Mouse (Mus musculus) macrophage (primary cell): Measurements from ENCODE around the gene Fbxo30. TPM values are rescaled to one million over a fixed set of nuclear protein-coding genes. Genes with fewer than 3 reads are reported as not detected.
"Not testable (repeated sequence)": the region's sequence is repeated elsewhere in the genome, so short reads cannot be mapped to it uniquely, and the experiment has no call there.

ENCODE experiments used
- H3K27ac ChIP-seq: fragments of 350-480 bp; formaldehyde crosslinking; 2 replicates; pipeline ENCODE4 v1.9.0; 2021
- H3K36me3 ChIP-seq: fragments of 350-480 bp; formaldehyde crosslinking; 2 replicates; pipeline ENCODE4 v1.9.0; 2021; ENCODE audit errors: inconsistent target
- H3K4me3 ChIP-seq: fragments of 350-480 bp; formaldehyde crosslinking; 2 replicates; pipeline ENCODE4 v1.9.0; 2021; ENCODE audit errors: inconsistent target
- H3K79me2 ChIP-seq: fragments of 350-480 bp; formaldehyde crosslinking; 2 replicates; pipeline ENCODE4 v1.9.0; 2021; ENCODE audit errors: inconsistent target
- WGBS: methylation state at CpG from one replicate; pipeline ENCODE4 v1.1.7; 2026; ENCODE audit warnings: inconsistent platforms; ENCODE audit not compliant: missing documents; 5-methylcytosine and 5-hydroxymethylcytosine counted together
- polyA plus RNA-seq: library from polyadenylated mRNA; stranded (reverse); fragments of 250-400 nt; gene quantifications from 3 replicates; pipeline ENCODE4 v1.2.4, GENCODE M21; 2018; ENCODE audit warnings: inconsistent platforms
- total RNA-seq, 78 experiments: library from RNA; depleted of rRNA; stranded (reverse); fragments of 250-400 nt; gene quantifications; 1 replicate in 9 of 78; 2 replicates in 24 of 78; 3 replicates in 43 of 78; 4 replicates in 2 of 78; pipeline ENCODE4 v1.2.4; 2018; ENCODE audit warnings: inconsistent platforms in 56 of 78

Gene Fbxo30
- 10 to 100 TPM; 18.4 to 81.5 (median 32.8) TPM for total RNA-seq (2018; cell fraction: chromatin; rRNA removed)
- total RNA-seq (2018; cell fraction: cytosol; rRNA removed), result 10 to 100 TPM in 15 of 26 experiments, 1 to 10 TPM in 11; 5.4 to 29.9 (median 11.5) TPM
- total RNA-seq (2018; cell fraction: nucleus; rRNA removed), result 10 to 100 TPM; 16.2 to 74.4 (median 33.9) TPM
- 6.9 to 7.7 TPM (median 7.1 TPM) in 3 replicates for polyA plus RNA-seq

DNA sequence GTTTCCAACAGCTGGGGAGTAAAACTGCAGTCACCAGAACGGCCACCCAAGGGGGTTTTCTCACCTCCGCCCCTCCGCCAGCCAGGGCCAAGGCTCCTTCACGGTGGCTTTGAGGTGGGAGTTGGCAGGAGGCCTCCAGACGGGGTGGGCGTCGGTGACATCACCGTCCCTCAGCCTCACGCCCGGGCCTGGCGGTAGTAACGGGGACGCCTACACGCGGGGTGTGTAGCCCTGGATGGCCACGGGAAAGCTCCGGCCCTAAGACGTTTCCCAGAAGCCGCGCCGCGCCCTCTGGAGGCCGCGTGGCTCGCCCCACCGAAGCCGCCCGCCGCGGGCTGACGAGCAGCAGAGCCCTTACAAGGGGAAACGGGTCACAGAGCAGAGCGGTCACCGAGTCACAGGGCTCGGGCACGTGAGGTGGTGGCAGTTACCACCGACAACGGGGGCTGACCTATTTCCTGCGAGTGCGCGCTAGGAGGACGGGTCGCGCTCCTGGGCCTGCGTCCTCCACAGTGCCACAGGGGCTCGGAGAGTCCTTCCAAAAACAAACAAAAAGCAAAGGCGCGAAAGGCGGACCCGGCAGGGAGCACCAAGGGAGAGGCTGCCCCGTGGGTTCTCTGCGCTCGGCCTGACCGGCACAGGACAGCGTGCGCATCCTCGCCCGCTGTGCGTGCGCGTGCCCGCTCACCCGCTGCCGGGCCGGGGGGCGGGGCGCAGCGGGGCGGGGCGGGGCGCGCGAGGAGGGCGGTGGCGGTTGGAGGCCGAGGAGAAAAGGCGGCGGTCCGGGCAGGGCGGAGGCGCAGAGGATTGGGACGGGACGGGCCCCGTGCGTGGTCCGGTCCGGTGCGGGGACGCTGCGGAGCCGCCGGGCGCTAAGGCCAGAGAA is at the start of gene Fbxo30:
Gene Fbxo30, plus strand, starts transcription at position 753 of the 886 bp plus-strand sequence.
- Histone ChIP-seq H3K27ac (peak within 1 kb of the TSS; percentile 79), H3K4me3 (peak within 1 kb of the TSS; percentile 80), H3K79me2 (peaks cover 43% of the 10 kb centered on the region), H3K36me3 (no peaks in the 10 kb centered on the region)
- 1% methylated on average over 73 of the region's 93 CpGs for WGBS

DNA sequence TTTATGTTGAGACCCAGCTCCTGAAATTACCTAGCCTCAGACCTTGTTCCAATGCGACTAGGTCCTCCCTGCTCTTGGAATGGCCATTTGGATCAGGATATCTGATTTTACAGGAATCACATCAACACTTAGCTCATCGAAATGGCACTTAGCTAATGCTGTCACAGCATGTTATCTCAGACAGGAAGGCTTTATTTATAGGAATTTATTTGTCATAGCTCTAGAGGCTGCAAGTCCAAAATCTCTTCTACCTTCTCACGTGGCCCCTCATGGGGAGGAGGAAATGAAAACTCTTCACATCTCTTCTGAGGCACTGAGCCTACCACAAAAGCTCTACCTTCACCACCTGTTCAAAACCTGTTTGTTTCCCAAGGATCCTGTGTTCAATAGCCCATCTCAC is 47.9 kb upstream of the Fbxo30 start:
- no peak overlapping the region for H3K4me3 ChIP-seq
- 75% methylated on average over 3 of the region's 3 CpGs for WGBS
- H3K79me2 ChIP-seq, result no peaks in the 10 kb centered on the region
- no peaks in the 10 kb centered on the region for H3K36me3 ChIP-seq
- no peak overlapping the region for H3K27ac ChIP-seq

GRCm38 (mm10) chr10:11242988-11243387 is 38.1 kb upstream of the Fbxo30 start:
- H3K27ac ChIP-seq, H3K79me2 ChIP-seq, H3K4me3 ChIP-seq, H3K36me3 ChIP-seq: not testable (repeated sequence)
- WGBS, result 93% methylated on average over 3 of the region's 3 CpGs

DNA sequence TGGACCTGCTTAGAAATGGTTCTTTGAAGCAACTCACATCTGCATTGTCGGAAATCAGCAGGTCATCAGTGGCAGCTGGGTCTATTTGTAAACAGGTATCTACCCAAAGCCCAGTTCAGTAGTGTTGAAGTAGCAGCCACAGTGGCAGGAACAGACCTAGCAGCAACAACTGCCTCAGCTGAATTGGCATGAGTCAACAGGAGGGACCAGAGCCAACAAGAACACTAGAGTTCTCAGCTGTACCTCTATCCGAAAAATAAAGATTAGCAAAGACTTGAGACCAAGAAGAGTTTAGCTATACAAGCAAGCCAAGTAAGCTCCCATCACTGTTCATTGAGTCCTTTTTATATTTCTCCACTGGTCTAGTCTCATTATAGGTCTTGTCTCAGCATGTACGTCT is 32.9 kb upstream of the Fbxo30 start:
- 96% methylated on average over 3 of the region's 3 CpGs for WGBS
- H3K79me2 ChIP-seq, result no peaks in the 10 kb centered on the region
- no peaks in the 10 kb centered on the region for H3K36me3 ChIP-seq
- no peak overlapping the region for H3K27ac ChIP-seq
- H3K4me3 ChIP-seq, result no peak overlapping the region

- H3K27ac ChIP-seq, result no peak overlapping the region
- WGBS, result 88% methylated on average over 2 of the region's 2 CpGs
- no peaks in the 10 kb centered on the region for H3K36me3 ChIP-seq
- H3K4me3 ChIP-seq, result no peak overlapping the region
- no peaks in the 10 kb centered on the region for H3K79me2 ChIP-seq
Observed at GRCm38 (mm10) chr10:11250247-11250997, 30.7 kb upstream of the Fbxo30 start.

- not testable (repeated sequence) for H3K36me3 ChIP-seq, H3K79me2 ChIP-seq, H3K27ac ChIP-seq, H3K4me3 ChIP-seq
- WGBS, result 74% methylated on average over 2 of the region's 4 CpGs
Observed at GRCm38 (mm10) chr10:11253581-11253980, 27.5 kb upstream of the Fbxo30 start.

GRCm38 (mm10) chr10:11260119-11260518 is 21.0 kb upstream of the Fbxo30 start:
- H3K4me3 ChIP-seq, result no peak overlapping the region
- no peaks in the 10 kb centered on the region for H3K36me3 ChIP-seq
- no peaks in the 10 kb centered on the region for H3K79me2 ChIP-seq
- H3K27ac ChIP-seq, result no peak overlapping the region

- 100% methylated on average over 2 of the region's 2 CpGs for WGBS
- not testable (repeated sequence) for H3K36me3 ChIP-seq, H3K27ac ChIP-seq, H3K4me3 ChIP-seq, H3K79me2 ChIP-seq
Observed at GRCm38 (mm10) chr10:11262292-11262691, 18.8 kb upstream of the Fbxo30 start.

DNA sequence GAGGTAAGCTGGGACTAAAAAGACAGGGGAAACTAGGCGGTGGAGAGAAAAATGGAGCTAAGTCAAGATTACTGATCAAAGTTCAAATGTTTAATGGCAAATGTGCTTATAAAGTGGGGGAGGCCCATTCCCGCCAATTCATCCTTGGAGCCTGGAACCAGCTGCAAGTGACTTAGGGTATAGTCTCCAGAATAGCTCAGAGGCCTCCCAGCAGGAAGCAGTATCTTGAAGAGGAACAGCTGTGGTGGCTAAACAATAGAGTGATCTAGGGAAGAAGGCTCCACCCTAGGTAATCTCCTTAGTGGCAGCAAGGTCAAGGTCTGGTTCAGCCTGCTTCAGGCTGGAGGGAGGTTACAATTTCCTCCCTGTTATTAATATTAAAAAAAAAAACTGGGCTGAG is 17.3 kb upstream of the Fbxo30 start:
- WGBS, result 100% methylated on average over 2 of the region's 2 CpGs
- H3K4me3 ChIP-seq, H3K27ac ChIP-seq, H3K79me2 ChIP-seq, H3K36me3 ChIP-seq: not testable (repeated sequence)

- H3K36me3 ChIP-seq, result no peaks in the 10 kb centered on the region
- H3K27ac ChIP-seq, result no peak overlapping the region
- H3K79me2 ChIP-seq, result no peaks in the 10 kb centered on the region
- no peak overlapping the region for H3K4me3 ChIP-seq
Observed at GRCm38 (mm10) chr10:11269165-11269564, 12.0 kb upstream of the Fbxo30 start.

DNA sequence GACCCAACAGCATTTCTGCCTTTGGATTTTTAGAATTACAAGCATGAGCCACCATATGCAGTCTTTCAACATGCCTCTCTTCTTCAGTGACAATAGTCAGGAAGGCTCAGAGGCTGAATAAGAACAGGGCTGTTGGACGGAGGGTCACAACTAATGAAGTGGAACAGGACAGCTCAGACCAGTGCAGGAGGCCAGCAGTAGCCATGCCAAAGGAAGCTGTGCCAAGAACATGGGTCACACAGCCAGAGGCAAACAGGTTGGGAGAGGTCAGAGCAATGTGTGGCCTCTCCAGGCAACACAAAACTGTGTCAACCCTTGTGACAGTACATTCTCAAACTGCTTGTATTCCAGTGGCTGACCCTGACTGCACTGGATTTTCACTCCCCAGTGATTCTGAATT is 6.7 kb upstream of the Fbxo30 start:
- 100% methylated on average over 1 of the region's 1 CpGs for WGBS
- Histone ChIP-seq H3K79me2 (no peaks in the 10 kb centered on the region), H3K4me3 (no peak overlapping the region), H3K36me3 (no peaks in the 10 kb centered on the region), H3K27ac (no peak overlapping the region)

DNA sequence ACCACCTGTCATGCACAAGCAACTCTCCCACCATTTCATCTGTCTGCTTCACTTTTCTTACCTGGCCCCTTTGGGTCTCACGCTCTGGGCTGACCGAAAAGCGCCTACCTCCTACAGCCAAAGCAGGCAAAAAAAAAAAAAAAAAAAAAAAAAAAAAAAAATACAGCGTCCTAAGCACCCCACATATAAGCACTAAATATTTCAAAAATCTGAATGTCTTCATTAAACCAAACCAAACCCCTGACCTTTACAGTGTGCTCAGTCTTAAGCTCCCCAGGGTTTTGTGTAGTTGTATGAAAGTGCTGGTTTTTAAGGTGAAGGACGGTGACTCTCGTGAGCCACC is 924 bp upstream of the Fbxo30 start:
- no peaks in the 10 kb centered on the region for H3K36me3 ChIP-seq
- H3K79me2 ChIP-seq, result peaks cover 37% of the 10 kb centered on the region
- 6% methylated on average over 6 of the region's 6 CpGs for WGBS
- H3K4me3 ChIP-seq, result peak overlapping the region; percentile 43
- H3K27ac ChIP-seq, result peak overlapping the region; percentile 69

DNA sequence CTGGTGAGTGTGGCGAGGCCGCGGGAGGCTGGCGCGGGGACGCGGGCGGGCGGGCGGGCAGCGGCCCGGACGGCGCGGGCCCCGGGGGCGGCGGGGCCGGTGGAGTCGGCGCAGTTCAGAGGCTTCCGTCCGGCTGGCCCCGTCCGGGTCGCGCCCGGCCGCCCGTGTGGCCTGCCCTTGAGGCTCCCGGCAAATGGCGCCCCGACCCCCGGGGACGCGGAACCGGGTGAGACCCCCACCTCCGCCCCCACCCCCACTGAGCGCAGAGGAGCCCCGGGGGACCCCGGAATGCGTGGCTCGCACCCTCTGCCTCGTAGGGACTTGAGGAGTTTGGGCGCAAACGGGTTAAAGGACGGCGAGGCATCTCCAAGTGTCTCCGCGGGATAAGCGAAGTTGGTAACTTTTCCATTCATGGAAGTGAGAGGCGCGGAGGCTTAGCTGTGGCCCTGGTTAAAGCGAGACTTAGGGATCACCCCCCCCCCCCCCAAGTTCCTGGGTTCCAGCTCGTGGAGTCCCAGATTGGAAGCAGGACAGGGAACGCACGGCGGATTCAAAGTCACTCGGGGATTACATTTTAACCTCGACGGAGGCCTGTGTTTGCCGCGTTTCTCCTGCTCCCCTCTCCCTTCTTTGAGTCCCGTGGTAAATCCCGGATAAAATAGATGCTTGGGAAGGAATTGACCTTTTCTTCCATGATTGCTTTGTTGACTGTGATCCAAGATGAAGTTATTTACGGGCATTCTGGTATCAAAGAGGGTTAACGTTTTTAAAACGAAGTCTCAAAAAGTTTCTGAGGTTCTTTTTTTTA is 572 bp downstream of the Fbxo30 start:
- Histone ChIP-seq H3K27ac (peak overlapping the region; percentile 17; the same call in 1 of the 2 replicates), H3K79me2 (peaks cover 52% of the 10 kb centered on the region), H3K36me3 (no peaks in the 10 kb centered on the region), H3K4me3 (peak overlapping the region; percentile 80)
- under 1% methylated on average over 59 of the region's 68 CpGs for WGBS

DNA sequence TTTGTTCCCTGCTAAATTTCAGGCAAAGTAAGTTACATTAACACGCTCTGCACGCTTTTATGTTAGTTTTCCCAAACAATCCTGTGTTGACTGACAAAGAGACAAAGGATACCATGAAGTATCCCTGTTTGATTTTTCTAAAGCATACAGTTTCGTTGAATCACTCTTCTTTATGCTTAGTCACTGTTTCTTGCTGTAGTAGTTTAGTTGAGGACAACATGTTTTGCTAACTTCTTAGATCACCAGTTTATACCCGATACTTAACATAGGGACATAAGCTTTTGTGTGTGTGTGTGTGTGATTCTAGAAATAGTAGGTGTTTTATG is 1.1 kb downstream of the Fbxo30 start:
- 0% methylated on average over 3 of the region's 4 CpGs for WGBS
- H3K4me3 ChIP-seq, result peak overlapping the region; percentile 80
- H3K79me2 ChIP-seq, result peaks cover 58% of the 10 kb centered on the region
- H3K27ac ChIP-seq, result no peak overlapping the region
- H3K36me3 ChIP-seq, result no peaks in the 10 kb centered on the region
